In the genomic region with DNA sequence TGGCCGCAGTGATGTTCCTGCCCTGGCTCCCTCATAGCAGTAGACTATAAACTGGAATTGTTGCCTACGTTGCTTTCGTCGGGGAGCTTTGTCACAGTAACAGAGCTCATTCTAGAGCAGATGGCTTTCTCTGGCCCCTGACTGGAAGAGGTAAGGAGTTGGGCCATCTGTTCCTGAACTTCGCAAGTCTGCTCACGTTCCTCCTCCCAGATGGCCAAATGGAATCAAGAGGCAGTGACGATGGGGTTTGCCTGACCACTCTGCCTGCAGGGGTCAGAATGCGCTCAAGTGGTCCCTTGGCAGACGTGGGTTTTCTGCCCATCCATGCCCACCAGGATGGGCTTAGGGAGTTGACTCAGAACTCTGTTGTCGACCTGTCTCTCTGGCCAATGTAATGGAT, we compare ENCODE assay signal across 32 mouse cellular contexts. TPM values are rescaled to one million over a fixed set of nuclear protein-coding genes. Genes with fewer than 3 reads are reported as not detected.
DNase-seq lines count a peak whose midpoint lies in the region; ATAC-seq and TF ChIP-seq lines count a peak whose summit lies in the region.
"Had no signal": no experiment of that assay in that cellular context is flagged by ENCODE, and none has a peak within 500 bp of the region (broad histone marks: within the 10 kb centered on the region; RNA-seq: fewer than 3 reads in every experiment).

No protein-coding gene starts in this region.

- TF ChIP-seq POLR2A in cerebellum, adult 2 months (IDR thresholded peaks at IDR 0.05; ENCODE audit: borderline replicate concordance, insufficient read depth, low read length) = no peak

- 65% methylated on average over 10 of the region's 10 CpGs for WGBS in hindbrain, postnatal 0 days
- WGBS in hindbrain, embryonic 12.5 days = 80% methylated on average over 10 of the region's 10 CpGs
- 19% methylated on average over 10 of the region's 10 CpGs for WGBS in cerebellum, adult 2 months

- H3K4me2 ChIP-seq in hindbrain, postnatal 0 days (ENCODE audit: low read depth, low read length) = no peak overlapping the region
- H3K4me2 ChIP-seq in hindbrain, embryonic 12.5 days (replicated peaks) = no peak overlapping the region
- H3K4me2 ChIP-seq: embryonic facial prominence, embryonic 12.5 days; forebrain, embryonic 12.5 days; heart, embryonic 13.5 days; limb, embryonic 12.5 days; liver, embryonic 12.5 days; midbrain, embryonic 12.5 days; neural tube, embryonic 12.5 days had no signal

- no peak overlapping the region for H3K9ac ChIP-seq in hindbrain, postnatal 0 days (replicated peaks; ENCODE audit: low read length)
- no peak overlapping the region for H3K9ac ChIP-seq in hindbrain, embryonic 12.5 days
- H3K9ac ChIP-seq: embryonic facial prominence, embryonic 12.5 days; forebrain, embryonic 12.5 days; heart, embryonic 13.5 days; limb, embryonic 12.5 days; liver, embryonic 12.5 days; midbrain, embryonic 12.5 days; neural tube, embryonic 12.5 days had no signal

- peaks cover 14% of the 10 kb centered on the region; the same call in 1 of the 2 replicates for H3K27me3 ChIP-seq in hindbrain, postnatal 0 days (ENCODE audit: insufficient read depth, low read length)
- peaks cover 32% of the 10 kb centered on the region for H3K27me3 ChIP-seq in hindbrain, embryonic 12.5 days
- no peaks in the 10 kb centered on the region for H3K27me3 ChIP-seq in cerebellum, adult 2 months (ENCODE audit: control insufficient read depth, insufficient read depth, low read length)

- H3K4me3 ChIP-seq in hindbrain, postnatal 0 days (ENCODE audit: low read length) = no peak overlapping the region
- H3K4me3 ChIP-seq in hindbrain, embryonic 12.5 days = no peak overlapping the region
- no peak overlapping the region for H3K4me3 ChIP-seq in cerebellum, adult 2 months (replicated peaks; ENCODE audit: insufficient read depth, low read depth, low read length)
- H3K4me3 ChIP-seq: embryonic facial prominence, embryonic 12.5 days; forebrain, embryonic 12.5 days; heart, embryonic 13.5 days; left cerebral cortex, adult 2 months; limb, embryonic 12.5 days; liver, embryonic 12.5 days; midbrain, embryonic 12.5 days; neural tube, embryonic 12.5 days had no signal

- H3K4me1 ChIP-seq in hindbrain, postnatal 0 days (ENCODE audit: insufficient read depth, low read length) = no peaks in the 10 kb centered on the region; the same call in 1 of the 2 replicates
- H3K4me1 ChIP-seq in hindbrain, embryonic 12.5 days = peaks cover 11% of the 10 kb centered on the region
- peaks cover 12% of the 10 kb centered on the region for H3K4me1 ChIP-seq in cerebellum, adult 2 months (ENCODE audit: control insufficient read depth, insufficient read depth, low read length)
- H3K4me1 ChIP-seq: liver, embryonic 12.5 days had no signal

- H3K36me3 ChIP-seq in hindbrain, postnatal 0 days (ENCODE audit: insufficient read depth, low read length) = no peaks in the 10 kb centered on the region
- no peaks in the 10 kb centered on the region for H3K36me3 ChIP-seq in hindbrain, embryonic 12.5 days
- H3K36me3 ChIP-seq: embryonic facial prominence, embryonic 12.5 days; forebrain, embryonic 12.5 days; G1E; heart, embryonic 13.5 days; limb, embryonic 12.5 days; liver, embryonic 12.5 days; midbrain, embryonic 12.5 days; neural tube, embryonic 12.5 days had no signal

- no peak for ATAC-seq in hindbrain, postnatal 0 days
- ATAC-seq in hindbrain, embryonic 12.5 days (ENCODE audit: low FRiP score) = no peak
- ATAC-seq: liver, embryonic 12.5 days; Patski had no signal

- peak; percentile 42 for DNase-seq in hindbrain, postnatal 0 days (ENCODE audit: low spot score)
- peak; percentile 49 for DNase-seq in cerebellum, adult 11 months
- DNase-seq in cerebellum, adult 2 months = peak; percentile 70 to 84
- DNase-seq in cerebellum, postnatal 25 days = peak; percentile 71 to 73
- DNase-seq in lung, postnatal 4 days = no peak
- DNase-seq in T-cell, adult 2 months (ENCODE audit: low spot score) = no peak
- DNase-seq: adrenal gland, adult 8-10 months; B cell, adult 2 months; heart, postnatal 14 days; kidney, adult 18-20 months; layer of hippocampus, adult 9-11 months; lung, adult 18-20 months; lung, postnatal 10 days; retina, postnatal 1 day; right cerebral cortex, postnatal 25 days; spleen, adult 18-20 months; thymus, postnatal 36 days had no signal

- H3K27ac ChIP-seq in hindbrain, postnatal 0 days = no peak overlapping the region
- H3K27ac ChIP-seq in hindbrain, embryonic 12.5 days = no peak overlapping the region
- no peak overlapping the region for H3K27ac ChIP-seq in cerebellum, adult 2 months (ENCODE audit: insufficient read depth, low read length)
- H3K27ac ChIP-seq: embryonic facial prominence, embryonic 12.5 days; forebrain, embryonic 12.5 days; heart, embryonic 13.5 days; kidney, postnatal 0 days; left cerebral cortex, adult 2 months; limb, embryonic 12.5 days; liver, embryonic 12.5 days; midbrain, embryonic 12.5 days; neural tube, embryonic 12.5 days had no signal

- TF ChIP-seq CTCF in hindbrain, postnatal 0 days (IDR thresholded peaks at IDR 0.05; ENCODE audit: low read depth) = no peak
- TF ChIP-seq CTCF in cerebellum, adult 2 months (IDR thresholded peaks at IDR 0.05; ENCODE audit: borderline replicate concordance, insufficient read depth, low read depth, low read length) = 0 out of 2 replicates have a peak, but pooled peaks have one; percentile 11

- H3K9me3 ChIP-seq in hindbrain, postnatal 0 days (ENCODE audit: low read length) = no peaks in the 10 kb centered on the region
- H3K9me3 ChIP-seq in hindbrain, embryonic 12.5 days (replicated peaks) = no peaks in the 10 kb centered on the region
- H3K9me3 ChIP-seq: embryonic facial prominence, embryonic 12.5 days; forebrain, embryonic 12.5 days; G1E; heart, embryonic 13.5 days; limb, embryonic 12.5 days; liver, embryonic 12.5 days; midbrain, embryonic 12.5 days; neural tube, embryonic 12.5 days had no signal

RNA-seq across cellular contexts. Expression of a gene that starts 4.6 kb away (rescaled TPM):
- total RNA-seq in hindbrain, postnatal 0 days (2014; rRNA removed) = 1.2 and 3.4 TPM in 2 replicates
- polyA plus RNA-seq in hindbrain, postnatal 0 days (2015; fragmentation: Nextera tagmentation; extraction: Ambion mirVana) = 2.0 and 2.1 TPM in 2 replicates
- polyA plus RNA-seq in hindbrain, embryonic 12.5 days (2016; fragmentation: Nextera tagmentation; extraction: Ambion mirVana) = not detected in 2 replicates
- polyA plus RNA-seq in cerebellum, adult 2 months (2012; rRNA removed) = 1.5 and 1.8 TPM in 2 replicates
- total RNA-seq: adrenal gland, adult 8-10 months; CH12.LX; G1E; gastrocnemius, adult 18-20 months; heart, postnatal 14 days had no signal
- polyA plus RNA-seq: forebrain, embryonic 12.5 days; G1E; heart, embryonic 13.5 days; kidney, postnatal 0 days; large intestine, adult 2 months; limb, embryonic 12.5 days; liver, embryonic 12.5 days; midbrain, embryonic 12.5 days; neural tube, embryonic 12.5 days; Patski had no signal

RNA-seq across cellular contexts. Expression of a gene that starts 50.2 kb away (rescaled TPM):
- total RNA-seq in hindbrain, postnatal 0 days (2014; rRNA removed) = 34.0 and 39.0 TPM in 2 replicates
- polyA plus RNA-seq in hindbrain, postnatal 0 days (2015; fragmentation: Nextera tagmentation; extraction: Ambion mirVana) = 66.3 and 66.9 TPM in 2 replicates
- polyA plus RNA-seq in hindbrain, embryonic 12.5 days (2016; fragmentation: Nextera tagmentation; extraction: Ambion mirVana) = 20.3 and 22.6 TPM in 2 replicates
- 73.8 and 76.6 TPM in 2 replicates for polyA plus RNA-seq in cerebellum, adult 2 months (2012; rRNA removed)

Comparison
In these comparisons a context has a peak if more than half of its experiments do, and no peak if none do; other contexts are left out.
1. DNase-seq: peak in hindbrain, postnatal 0 days (single experiment), cerebellum, adult 11 months (single experiment), cerebellum, adult 2 months (2 of 2) and cerebellum, postnatal 25 days (2 of 2); none in lung, postnatal 4 days (0 of 2) and T-cell, adult 2 months (single experiment).